Mouse (Mus musculus) E14TG2a.4 (cell line): ENCODE results near the gene Lin7c.

ENCODE experiments used
- CTCF ChIP-seq: conservative IDR thresholded peaks from 2 replicates; pipeline ENCODE4 v1.5.1; 2014; ENCODE audit warnings: low read length
- NANOG ChIP-seq: IDR thresholded peaks from 2 replicates; pipeline ENCODE4 v1.6.1; 2014; ENCODE audit warnings: borderline replicate concordance, low read length, mixed read lengths

DNA sequence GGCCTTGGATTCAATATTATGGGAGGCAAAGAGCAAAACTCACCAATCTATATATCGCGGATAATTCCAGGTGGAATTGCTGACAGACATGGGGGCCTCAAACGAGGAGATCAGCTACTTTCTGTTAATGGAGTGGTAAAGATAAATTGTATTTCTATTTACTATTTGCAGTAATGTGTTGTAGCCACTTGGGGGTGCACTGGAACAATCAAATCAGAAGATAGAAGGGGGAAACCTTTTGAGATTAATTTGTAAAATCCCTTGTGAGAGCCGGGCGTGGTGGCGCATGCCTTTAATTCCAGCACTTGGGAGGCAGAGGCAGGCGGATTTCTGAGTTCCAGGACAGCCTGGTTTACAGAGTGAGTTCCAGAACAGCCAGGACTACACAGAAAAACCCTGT, 5.7 kb downstream of the Lin7c start:
- TF ChIP-seq CTCF, result peak; percentile 38
- no peak for TF ChIP-seq NANOG
